Mouse (Mus musculus): ENCODE measurements around the gene Tmem239.

DNA sequence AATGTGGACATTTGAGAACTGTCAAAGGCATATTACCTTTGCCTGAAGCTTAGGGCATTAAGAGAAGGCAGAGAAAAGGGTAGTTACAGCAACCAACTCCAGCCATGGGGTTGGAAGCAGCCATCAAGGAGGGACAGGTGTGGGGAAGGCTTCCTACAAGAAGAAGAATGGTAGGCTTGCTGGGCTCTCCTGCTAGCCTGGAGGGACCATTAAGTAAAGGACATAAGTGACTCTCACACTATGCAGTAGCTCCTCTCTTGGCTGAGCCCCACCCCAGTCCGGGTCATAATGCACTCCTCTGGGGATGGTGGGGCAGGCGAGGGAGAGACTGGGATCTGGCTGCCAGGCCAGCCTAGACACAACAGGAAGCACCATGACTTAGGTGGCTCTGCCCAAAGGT is at the start of gene Tmem239:
- TF ChIP-seq CTCF (IDR thresholded peaks at IDR 0.05; ENCODE audit: insufficient read depth, low read length): no peak
- no peak for TF ChIP-seq POLR2A (IDR thresholded peaks at IDR 0.05; ENCODE audit: borderline replicate concordance, extremely low read depth, low read depth, low read length)
